ENCODE assay signal across 16 mouse cellular contexts in genomic region chr12:8726890-8727289, GRCm38 (mm10). TPM values are rescaled to one million over a fixed set of nuclear protein-coding genes. Genes with fewer than 3 reads are reported as not detected.
DNase-seq lines count a peak whose midpoint lies in the region; ATAC-seq and TF ChIP-seq lines count a peak whose summit lies in the region.
"Had no signal": no experiment of that assay in that cellular context is flagged by ENCODE, and none has a peak within 500 bp of the region (broad histone marks: within the 10 kb centered on the region; RNA-seq: fewer than 3 reads in every experiment).

No protein-coding gene starts in this region.

- ATAC-seq in forebrain, postnatal 0 days: no peak
- no peak for ATAC-seq in forebrain, embryonic 15.5 days (replicated peaks)
- ATAC-seq in lung, embryonic 14.5 days (ENCODE audit: insufficient read depth): no peak
- ATAC-seq: CD4-positive, CD25-positive, alpha-beta regulatory T cell, adult 4 months; inflammation-experienced regulatory T-cells, adult 6 months had no signal

- peaks cover 25% of the 10 kb centered on the region for H3K36me3 ChIP-seq in forebrain, postnatal 0 days (ENCODE audit: insufficient read depth)
- peaks cover 52% of the 10 kb centered on the region for H3K36me3 ChIP-seq in forebrain, embryonic 15.5 days
- H3K36me3 ChIP-seq in lung, embryonic 14.5 days (ENCODE audit: insufficient read depth): peaks cover 67% of the 10 kb centered on the region

- H3K4me1 ChIP-seq in forebrain, postnatal 0 days (ENCODE audit: insufficient read depth): no peaks in the 10 kb centered on the region
- H3K4me1 ChIP-seq in forebrain, embryonic 15.5 days: no peaks in the 10 kb centered on the region
- no peaks in the 10 kb centered on the region for H3K4me1 ChIP-seq in lung, embryonic 14.5 days (ENCODE audit: insufficient read depth)
- H3K4me1 ChIP-seq: embryonic facial prominence, embryonic 12.5 days had no signal

- DNase-seq in forebrain, postnatal 0 days: no peak
- no peak for DNase-seq in lung, embryonic 14.5 days
- DNase-seq in lung, postnatal 4 days: no peak
- DNase-seq in NIH3T3 (ENCODE audit: low read depth): peak; percentile 15
- peak; percentile 10 for DNase-seq in retina, embryonic 14.5 days (ENCODE audit: low spot score)
- no peak for DNase-seq in thymus, postnatal 0 days (ENCODE audit: low spot score)
- DNase-seq: adrenal gland, postnatal 36 days; heart, adult 18-20 months; heart, postnatal 4 days; kidney, postnatal 10 days; left cerebral cortex, postnatal 4 days; right cerebral cortex, postnatal 14 days had no signal

- no peaks in the 10 kb centered on the region for H3K27me3 ChIP-seq in forebrain, postnatal 0 days (ENCODE audit: insufficient read depth, low read length)
- H3K27me3 ChIP-seq in forebrain, embryonic 15.5 days: no peaks in the 10 kb centered on the region
- no peaks in the 10 kb centered on the region for H3K27me3 ChIP-seq in lung, embryonic 14.5 days (ENCODE audit: insufficient read depth, low read length)
- H3K27me3 ChIP-seq: embryonic facial prominence, embryonic 12.5 days had no signal

- H3K9me3 ChIP-seq in forebrain, postnatal 0 days (ENCODE audit: low read length): no peaks in the 10 kb centered on the region
- no peaks in the 10 kb centered on the region for H3K9me3 ChIP-seq in forebrain, embryonic 15.5 days
- H3K9me3 ChIP-seq in lung, embryonic 14.5 days (ENCODE audit: low read depth, low read length): no peaks in the 10 kb centered on the region
- H3K9me3 ChIP-seq: embryonic facial prominence, embryonic 12.5 days had no signal

- WGBS in forebrain, postnatal 0 days: 44% methylated on average over 1 of the region's 1 CpGs
- WGBS in forebrain, embryonic 15.5 days: 62% methylated on average over 1 of the region's 1 CpGs
- WGBS in lung, embryonic 14.5 days: 63% methylated on average over 1 of the region's 1 CpGs

- peak; percentile 21; the same call in 1 of the 2 replicates for TF ChIP-seq CTCF in forebrain, postnatal 0 days (IDR thresholded peaks at IDR 0.05; ENCODE audit: low read depth)
- peak; percentile 25; the same call in 1 of the 2 replicates for TF ChIP-seq CTCF in lung, embryonic 14.5 days (IDR thresholded peaks at IDR 0.05; ENCODE audit: low read depth)

- no peak overlapping the region for H3K4me3 ChIP-seq in forebrain, postnatal 0 days (ENCODE audit: low read depth, low read length)
- no peak overlapping the region for H3K4me3 ChIP-seq in forebrain, embryonic 15.5 days
- no peak overlapping the region for H3K4me3 ChIP-seq in lung, embryonic 14.5 days (ENCODE audit: low read depth, low read length)
- H3K4me3 ChIP-seq: embryonic facial prominence, embryonic 12.5 days had no signal

- no peak overlapping the region for H3K9ac ChIP-seq in forebrain, postnatal 0 days
- H3K9ac ChIP-seq in forebrain, embryonic 15.5 days (replicated peaks): no peak overlapping the region
- no peak overlapping the region for H3K9ac ChIP-seq in lung, embryonic 14.5 days
- H3K9ac ChIP-seq: embryonic facial prominence, embryonic 12.5 days had no signal

- H3K4me2 ChIP-seq in forebrain, postnatal 0 days (ENCODE audit: low read depth): no peak overlapping the region
- no peak overlapping the region for H3K4me2 ChIP-seq in forebrain, embryonic 15.5 days (replicated peaks)
- no peak overlapping the region for H3K4me2 ChIP-seq in lung, embryonic 14.5 days
- H3K4me2 ChIP-seq: embryonic facial prominence, embryonic 12.5 days had no signal

- no peak overlapping the region for H3K27ac ChIP-seq in forebrain, postnatal 0 days (ENCODE audit: low read depth, low read length)
- no peak overlapping the region for H3K27ac ChIP-seq in forebrain, embryonic 15.5 days (replicated peaks)
- no peak overlapping the region for H3K27ac ChIP-seq in lung, embryonic 14.5 days (ENCODE audit: low read depth)
- H3K27ac ChIP-seq: embryonic facial prominence, embryonic 12.5 days had no signal

RNA-seq across cellular contexts. Expression of gene Sdc1, which starts 44.2 kb away (rescaled TPM):
- 12.4 and 19.4 TPM in 2 replicates for total RNA-seq in forebrain, postnatal 0 days (2014; rRNA removed)
- polyA plus RNA-seq in forebrain, postnatal 0 days (2015; fragmentation: Nextera tagmentation; extraction: Ambion mirVana): 15.2 and 17.7 TPM in 2 replicates
- 28.7 and 28.8 TPM in 2 replicates for polyA plus RNA-seq in forebrain, embryonic 15.5 days (2015; fragmentation: Nextera tagmentation; extraction: Ambion mirVana)
- 101 TPM in 2 replicates for polyA plus RNA-seq in lung, embryonic 14.5 days (2014; fragmentation: Nextera tagmentation; extraction: Ambion mirVana)
- 16.2 TPM in 2 replicates for polyA plus RNA-seq in thymus, postnatal 0 days (2015; fragmentation: Nextera tagmentation; extraction: Ambion mirVana)

RNA-seq across cellular contexts. Expression of gene Pum2, which starts 53.0 kb away (rescaled TPM):
- 103 and 133 TPM in 2 replicates for total RNA-seq in forebrain, postnatal 0 days (2014; rRNA removed)
- polyA plus RNA-seq in forebrain, postnatal 0 days (2015; fragmentation: Nextera tagmentation; extraction: Ambion mirVana): 29.8 and 37.2 TPM in 2 replicates
- 66.5 and 67.7 TPM in 2 replicates for polyA plus RNA-seq in forebrain, embryonic 15.5 days (2015; fragmentation: Nextera tagmentation; extraction: Ambion mirVana)
- 64.2 and 64.5 TPM in 2 replicates for polyA plus RNA-seq in lung, embryonic 14.5 days (2014; fragmentation: Nextera tagmentation; extraction: Ambion mirVana)
- 46.9 and 54.6 TPM in 2 replicates for polyA plus RNA-seq in thymus, postnatal 0 days (2015; fragmentation: Nextera tagmentation; extraction: Ambion mirVana)

Comparison
In these comparisons a context has a peak if more than half of its experiments do, and no peak if none do; other contexts are left out.
1. DNase-seq: peak in NIH3T3 (single experiment) and retina, embryonic 14.5 days (single experiment); none in forebrain, postnatal 0 days (single experiment), lung, embryonic 14.5 days (single experiment), lung, postnatal 4 days (0 of 2) and thymus, postnatal 0 days (single experiment).